7 mouse cellular contexts compared by ENCODE assay signal in the genomic region with DNA sequence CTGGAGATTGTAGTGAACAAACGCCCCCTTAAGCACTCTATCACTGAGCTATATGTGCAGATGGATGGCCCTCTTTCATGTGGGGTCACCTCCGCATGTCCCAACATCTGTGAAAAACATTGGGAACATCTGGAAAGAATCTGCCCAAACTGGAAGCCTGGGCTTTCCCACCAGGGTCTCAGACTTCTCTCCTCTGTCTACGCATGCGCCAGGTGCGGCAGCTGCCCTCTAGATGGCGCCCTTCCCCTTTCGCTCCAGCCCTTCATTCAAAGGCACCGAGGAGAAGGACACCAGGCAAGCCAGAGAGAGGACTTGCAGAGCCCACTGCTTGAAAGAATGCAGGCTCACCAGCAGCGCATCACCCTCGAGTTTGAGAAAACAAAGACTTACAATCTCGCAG. TPM values are rescaled to one million over a fixed set of nuclear protein-coding genes. Genes with fewer than 3 reads are reported as not detected.
DNase-seq lines count a peak whose midpoint lies in the region; ATAC-seq lines count a peak whose summit lies in the region.

No protein-coding gene starts in this region.

- no peaks in the 10 kb centered on the region for H3K9me3 ChIP-seq in embryonic facial prominence, embryonic 11.5 days (replicated peaks; ENCODE audit: control insufficient read depth, low read length)
- H3K9me3 ChIP-seq in limb, embryonic 12.5 days, result no peaks in the 10 kb centered on the region
- H3K9me3 ChIP-seq in midbrain, embryonic 14.5 days (ENCODE audit: control insufficient read depth, low read length), result no peaks in the 10 kb centered on the region

- H3K27me3 ChIP-seq in embryonic facial prominence, embryonic 11.5 days (ENCODE audit: control insufficient read depth, insufficient read depth, low read length), result no peaks in the 10 kb centered on the region
- no peaks in the 10 kb centered on the region for H3K27me3 ChIP-seq in limb, embryonic 12.5 days
- no peaks in the 10 kb centered on the region for H3K27me3 ChIP-seq in midbrain, embryonic 14.5 days (ENCODE audit: control insufficient read depth, insufficient read depth, low read length)

- no peaks in the 10 kb centered on the region for H3K36me3 ChIP-seq in embryonic facial prominence, embryonic 11.5 days (replicated peaks; ENCODE audit: control insufficient read depth, insufficient read depth, low read depth, low read length)
- H3K36me3 ChIP-seq in limb, embryonic 12.5 days, result no peaks in the 10 kb centered on the region
- no peaks in the 10 kb centered on the region for H3K36me3 ChIP-seq in midbrain, embryonic 14.5 days (ENCODE audit: control insufficient read depth, insufficient read depth, low read length)

- peaks cover 8% of the 10 kb centered on the region; the same call in 1 of the 2 replicates for H3K4me1 ChIP-seq in embryonic facial prominence, embryonic 11.5 days (ENCODE audit: control insufficient read depth, insufficient read depth, low read length)
- H3K4me1 ChIP-seq in limb, embryonic 12.5 days (replicated peaks), result peaks cover 6% of the 10 kb centered on the region
- H3K4me1 ChIP-seq in midbrain, embryonic 14.5 days (ENCODE audit: control insufficient read depth, insufficient read depth, low read length), result peaks cover 8% of the 10 kb centered on the region; the same call in 1 of the 2 replicates

- no peak overlapping the region for H3K9ac ChIP-seq in embryonic facial prominence, embryonic 11.5 days (replicated peaks; ENCODE audit: low read length)
- no peak overlapping the region for H3K9ac ChIP-seq in limb, embryonic 12.5 days (replicated peaks)
- H3K9ac ChIP-seq in midbrain, embryonic 14.5 days (replicated peaks; ENCODE audit: low read length), result no peak overlapping the region

- 1% methylated on average over 11 of the region's 11 CpGs for WGBS in embryonic facial prominence, embryonic 11.5 days
- WGBS in limb, embryonic 12.5 days, result 2% methylated on average over 11 of the region's 11 CpGs
- 3% methylated on average over 11 of the region's 11 CpGs for WGBS in midbrain, embryonic 14.5 days

- no peak overlapping the region for H3K4me2 ChIP-seq in embryonic facial prominence, embryonic 11.5 days (ENCODE audit: low read depth, low read length)
- H3K4me2 ChIP-seq in limb, embryonic 12.5 days, result 0 out of 2 replicates have a peak overlapping the region, but pooled peaks have one; percentile 13
- 0 out of 2 replicates have a peak overlapping the region, but pooled peaks have one; percentile 4 for H3K4me2 ChIP-seq in midbrain, embryonic 14.5 days (ENCODE audit: low read length)

- peak; percentile 47; the same call in 1 of the 2 replicates for ATAC-seq in embryonic facial prominence, embryonic 11.5 days (replicated peaks; ENCODE audit: insufficient number of reproducible peaks, low FRiP score, low TSS enrichment, low read depth)
- ATAC-seq in limb, embryonic 12.5 days (ENCODE audit: insufficient number of reproducible peaks, insufficient read depth, low FRiP score, low TSS enrichment, low read depth), result peak; percentile 76
- no peak for ATAC-seq in midbrain, embryonic 14.5 days (ENCODE audit: low FRiP score, low TSS enrichment)

- H3K27ac ChIP-seq in embryonic facial prominence, embryonic 11.5 days (replicated peaks; ENCODE audit: low read depth, low read length), result no peak overlapping the region
- no peak overlapping the region for H3K27ac ChIP-seq in limb, embryonic 12.5 days
- H3K27ac ChIP-seq in midbrain, embryonic 14.5 days (replicated peaks; ENCODE audit: low read depth, low read length), result no peak overlapping the region

- DNase-seq in adrenal gland, adult 8-10 months, result peak; percentile 76
- DNase-seq in embryonic facial prominence, embryonic 11.5 days (ENCODE audit: low spot score), result peak; percentile 96
- DNase-seq in heart, adult 18-20 months, result peak; percentile 86 to 92
- peak; percentile 88 for DNase-seq in kidney, adult 18-20 months
- peak; percentile 91 for DNase-seq in midbrain, embryonic 14.5 days
- DNase-seq in spleen, adult 18-20 months, result peak; percentile 77 to 88

- no peak overlapping the region for H3K4me3 ChIP-seq in embryonic facial prominence, embryonic 11.5 days (ENCODE audit: low read depth, low read length)
- H3K4me3 ChIP-seq in limb, embryonic 12.5 days (replicated peaks), result no peak overlapping the region
- no peak overlapping the region for H3K4me3 ChIP-seq in midbrain, embryonic 14.5 days (replicated peaks; ENCODE audit: low read depth, low read length)

RNA-seq across cellular contexts. Expression of a gene that starts 8.7 kb away (rescaled TPM):
- total RNA-seq in adrenal gland, adult 8-10 months (2022), result 1 to 10 TPM; 2.6 to 3.6 (median 2.7) TPM
- 5.0 and 6.1 TPM in 2 replicates for polyA plus RNA-seq in embryonic facial prominence, embryonic 11.5 days (2014; fragmentation: Nextera tagmentation; extraction: Ambion mirVana)
- 1 to 10 TPM; 1.3 to 1.4 TPM for total RNA-seq in heart, adult 18-20 months (2021)
- 10.6 and 10.8 TPM in 2 replicates for polyA plus RNA-seq in limb, embryonic 12.5 days (2016; fragmentation: Nextera tagmentation; extraction: Ambion mirVana)
- polyA plus RNA-seq in midbrain, embryonic 14.5 days (2014; fragmentation: Nextera tagmentation; extraction: Ambion mirVana), result 1.2 and 1.7 TPM in 2 replicates

RNA-seq across cellular contexts. Expression of a gene that starts 20.2 kb away (rescaled TPM):
- total RNA-seq in adrenal gland, adult 8-10 months (2022), result 10 to 100 TPM; 58.3 to 76.8 (median 73.8) TPM
- 608 and 653 TPM in 2 replicates for polyA plus RNA-seq in embryonic facial prominence, embryonic 11.5 days (2014; fragmentation: Nextera tagmentation; extraction: Ambion mirVana)
- total RNA-seq in heart, adult 18-20 months (2021), result 10 to 100 TPM; 58.3 to 64.3 TPM
- polyA plus RNA-seq in limb, embryonic 12.5 days (2016; fragmentation: Nextera tagmentation; extraction: Ambion mirVana), result 652 and 658 TPM in 2 replicates
- 108 and 140 TPM in 2 replicates for polyA plus RNA-seq in midbrain, embryonic 14.5 days (2014; fragmentation: Nextera tagmentation; extraction: Ambion mirVana)

RNA-seq across cellular contexts. Expression of a gene that starts 42.7 kb away (rescaled TPM):
- total RNA-seq in adrenal gland, adult 8-10 months (2022), result 1 to 10 TPM; 2.5 to 4.9 (median 3.6) TPM
- 2.8 and 2.9 TPM in 2 replicates for polyA plus RNA-seq in embryonic facial prominence, embryonic 11.5 days (2014; fragmentation: Nextera tagmentation; extraction: Ambion mirVana)
- 1 to 10 TPM; 7.6 to 9.1 TPM for total RNA-seq in heart, adult 18-20 months (2021)
- 9.9 and 11.3 TPM in 2 replicates for polyA plus RNA-seq in limb, embryonic 12.5 days (2016; fragmentation: Nextera tagmentation; extraction: Ambion mirVana)
- polyA plus RNA-seq in midbrain, embryonic 14.5 days (2014; fragmentation: Nextera tagmentation; extraction: Ambion mirVana), result 1.8 and 3.4 TPM in 2 replicates
